In genomic region chr10:95264485-95265321, GRCm38 (mm10) we compare ENCODE assay signal across 8 mouse cellular contexts. TPM values are rescaled to one million over a fixed set of nuclear protein-coding genes. Genes with fewer than 3 reads are reported as not detected.
A peak's percentile ranks its signal among the peaks of the same experiment; 100 is the strongest.
DNase-seq lines count a peak whose midpoint lies in the region; ATAC-seq and TF ChIP-seq lines count a peak whose summit lies in the region.

No protein-coding gene starts in this region.

- no peak for TF ChIP-seq POLR2A in liver, adult 2 months (IDR thresholded peaks at IDR 0.05; ENCODE audit: extremely low read depth, insufficient read depth, low read length)

- peak overlapping the region; percentile 47 for H3K9ac ChIP-seq in hindbrain, postnatal 0 days (replicated peaks; ENCODE audit: low read length)
- peak overlapping the region; percentile 51 for H3K9ac ChIP-seq in liver, adult 2 months (ENCODE audit: low read depth, low read length)
- peak overlapping the region; percentile 42 for H3K9ac ChIP-seq in midbrain, embryonic 16.5 days (ENCODE audit: low read depth, low read length)
- H3K9ac ChIP-seq in stomach, postnatal 0 days (ENCODE audit: low read length): peak overlapping the region; percentile 67

- no peak for TF ChIP-seq CTCF in hindbrain, postnatal 0 days (IDR thresholded peaks at IDR 0.05; ENCODE audit: low read depth)
- TF ChIP-seq CTCF in liver, adult 2 months (IDR thresholded peaks at IDR 0.05; ENCODE audit: low read depth, low read length): no peak
- no peak for TF ChIP-seq CTCF in stomach, postnatal 0 days (IDR thresholded peaks at IDR 0.05; ENCODE audit: low read depth)

- 10% methylated on average over 37 of the region's 37 CpGs for WGBS in hindbrain, postnatal 0 days
- 4% methylated on average over 37 of the region's 37 CpGs for WGBS in liver, adult 2 months
- 6% methylated on average over 37 of the region's 37 CpGs for WGBS in midbrain, embryonic 16.5 days
- 10% methylated on average over 37 of the region's 37 CpGs for WGBS in stomach, postnatal 0 days

- no peaks in the 10 kb centered on the region for H3K9me3 ChIP-seq in hindbrain, postnatal 0 days (ENCODE audit: low read length)
- H3K9me3 ChIP-seq in midbrain, embryonic 16.5 days (replicated peaks; ENCODE audit: control insufficient read depth, low read length, poor library complexity, severe bottlenecking): no peaks in the 10 kb centered on the region
- no peaks in the 10 kb centered on the region for H3K9me3 ChIP-seq in stomach, postnatal 0 days (ENCODE audit: control insufficient read depth, low read length)

- no peak for ATAC-seq in hindbrain, postnatal 0 days
- ATAC-seq in midbrain, embryonic 16.5 days: peak; percentile 44; the same call in 1 of the 2 replicates
- peak; percentile 45; the same call in 1 of the 2 replicates for ATAC-seq in stomach, postnatal 0 days (ENCODE audit: low FRiP score, low TSS enrichment)

- H3K27ac ChIP-seq in hindbrain, postnatal 0 days: no peak overlapping the region
- peak overlapping the region; percentile 77 for H3K27ac ChIP-seq in liver, adult 2 months (replicated peaks; ENCODE audit: insufficient read depth, low read depth, low read length)
- H3K27ac ChIP-seq in midbrain, embryonic 16.5 days (ENCODE audit: low read length): no peak overlapping the region
- peak overlapping the region; percentile 86 for H3K27ac ChIP-seq in stomach, postnatal 0 days (replicated peaks)

- peaks cover 3% of the 10 kb centered on the region; the same call in 1 of the 2 replicates for H3K79me2 ChIP-seq in liver, adult 2 months (ENCODE audit: control insufficient read depth, insufficient read depth, low read length)

- peak overlapping the region; percentile 39 for H3K4me3 ChIP-seq in hindbrain, postnatal 0 days (ENCODE audit: low read length)
- peak overlapping the region; percentile 52 for H3K4me3 ChIP-seq in liver, adult 2 months (ENCODE audit: insufficient read depth, low read depth, low read length)
- peak overlapping the region; percentile 37 for H3K4me3 ChIP-seq in midbrain, embryonic 16.5 days (ENCODE audit: low read depth, low read length)
- H3K4me3 ChIP-seq in stomach, postnatal 0 days (ENCODE audit: low read depth, low read length): peak overlapping the region; percentile 43

- peaks cover 13% of the 10 kb centered on the region; the same call in 1 of the 2 replicates for H3K27me3 ChIP-seq in hindbrain, postnatal 0 days (ENCODE audit: insufficient read depth, low read length)
- H3K27me3 ChIP-seq in liver, adult 2 months (ENCODE audit: control insufficient read depth, insufficient read depth, low read length): no peaks in the 10 kb centered on the region
- peaks cover 10% of the 10 kb centered on the region; the same call in 1 of the 2 replicates for H3K27me3 ChIP-seq in midbrain, embryonic 16.5 days (ENCODE audit: control insufficient read depth, insufficient read depth, low read depth, low read length)
- no peaks in the 10 kb centered on the region for H3K27me3 ChIP-seq in stomach, postnatal 0 days (ENCODE audit: control insufficient read depth, insufficient read depth, low read length)

- peak overlapping the region; percentile 73 for H3K4me2 ChIP-seq in hindbrain, postnatal 0 days (ENCODE audit: low read depth, low read length)
- peak overlapping the region; percentile 72 for H3K4me2 ChIP-seq in midbrain, embryonic 16.5 days (ENCODE audit: low read length)
- H3K4me2 ChIP-seq in stomach, postnatal 0 days (replicated peaks; ENCODE audit: low read depth): peak overlapping the region; percentile 78

- no peaks in the 10 kb centered on the region for H3K4me1 ChIP-seq in hindbrain, postnatal 0 days (ENCODE audit: insufficient read depth, low read length)
- peaks cover 10% of the 10 kb centered on the region for H3K4me1 ChIP-seq in liver, adult 2 months (ENCODE audit: control insufficient read depth, insufficient read depth, low read length)
- peaks cover 10% of the 10 kb centered on the region for H3K4me1 ChIP-seq in midbrain, embryonic 16.5 days (ENCODE audit: control insufficient read depth, insufficient read depth, low read length)
- peaks cover 3% of the 10 kb centered on the region; the same call in 1 of the 2 replicates for H3K4me1 ChIP-seq in stomach, postnatal 0 days (replicated peaks; ENCODE audit: control insufficient read depth, insufficient read depth)

- no peaks in the 10 kb centered on the region for H3K36me3 ChIP-seq in hindbrain, postnatal 0 days (ENCODE audit: insufficient read depth, low read length)
- no peaks in the 10 kb centered on the region for H3K36me3 ChIP-seq in liver, adult 2 months (ENCODE audit: control insufficient read depth, insufficient read depth, low read length)
- no peaks in the 10 kb centered on the region for H3K36me3 ChIP-seq in midbrain, embryonic 16.5 days (ENCODE audit: control insufficient read depth, insufficient read depth, low read length)
- no peaks in the 10 kb centered on the region for H3K36me3 ChIP-seq in stomach, postnatal 0 days (ENCODE audit: control insufficient read depth, insufficient read depth, low read length)

- no peak for TF ChIP-seq EP300 in stomach, postnatal 0 days (optimal IDR thresholded peaks at IDR 0.05)

- DNase-seq in kidney, adult 18-20 months: peak; percentile 60
- DNase-seq in kidney, adult 11 months: no peak
- peak; percentile 53 for DNase-seq in cerebellum, postnatal 25 days
- DNase-seq in gastrocnemius, adult 8-10 months (ENCODE audit: low spot score in 2 of 2): peak; percentile 39 to 41
- DNase-seq in hindbrain, postnatal 0 days (ENCODE audit: low spot score): peak; percentile 46
- peak; percentile 68 for DNase-seq in liver, adult 2 months (ENCODE audit: extremely low read depth, low read depth, low spot score)
- peak; percentile 55 for DNase-seq in stomach, postnatal 0 days (ENCODE audit: low spot score)

RNA-seq across cellular contexts. Expression of gene Cradd, which starts 59.2 kb away (rescaled TPM):
- total RNA-seq in gastrocnemius, adult 8-10 months (2022): 10 to 100 TPM in 1 of 4 experiments, 1 to 10 TPM in 3; 6.7 to 18.0 (median 8.4) TPM
- 13.1 and 15.5 TPM in 2 replicates for total RNA-seq in hindbrain, postnatal 0 days (2014; rRNA removed)
- 8.5 and 8.9 TPM in 2 replicates for polyA plus RNA-seq in hindbrain, postnatal 0 days (2015; fragmentation: Nextera tagmentation; extraction: Ambion mirVana)
- 8.9 and 10.6 TPM in 2 replicates for total RNA-seq in liver, adult 2 months (2014; rRNA removed)
- polyA plus RNA-seq in liver, adult 2 months (2012; rRNA removed): 24.7 and 34.7 TPM in 2 replicates
- 10.6 and 11.1 TPM in 2 replicates for polyA plus RNA-seq in midbrain, embryonic 16.5 days (2015; fragmentation: Nextera tagmentation; extraction: Ambion mirVana)
- 9.8 and 12.5 TPM in 2 replicates for polyA plus RNA-seq in stomach, postnatal 0 days (2015; fragmentation: Nextera tagmentation; extraction: Ambion mirVana)

Comparison
In these comparisons a context has a peak if more than half of its experiments do, and no peak if none do; other contexts are left out.
1. H3K27ac ChIP-seq: peak in liver, adult 2 months (single experiment) and stomach, postnatal 0 days (single experiment); none in hindbrain, postnatal 0 days (single experiment) and midbrain, embryonic 16.5 days (single experiment).
2. Peak in every context shown above with its lines, with median percentiles within 50 percentile points of each other: H3K4me2 ChIP-seq, H3K4me3 ChIP-seq and H3K9ac ChIP-seq.